Mouse (Mus musculus) embryonic facial prominence, embryonic 10.5 days (tissue): ENCODE data around the gene Cbs. TPM values are rescaled to one million over a fixed set of nuclear protein-coding genes. Genes with fewer than 3 reads are reported as not detected.
A peak's percentile ranks its signal among the peaks of the same experiment; 100 is the strongest.
"Not testable (repeated sequence)": the region's sequence is repeated elsewhere in the genome, so short reads cannot be mapped to it uniquely, and the experiment has no call there.

Source experiments
- DNase-seq: peaks from one replicate; pipeline ENCODE4 v3.0.0-alpha.2; 2017; ENCODE audit warnings: low spot score
- H3K27ac ChIP-seq: fragments of 300-500 bp; sonication (generic); replicated peaks from 2 replicates; pipeline ENCODE4 v1.5.1; 2016; ENCODE audit warnings: mild to moderate bottlenecking
- H3K27me3 ChIP-seq: fragments of 300-500 bp; sonication (generic); replicated peaks from 2 replicates; pipeline ENCODE4 v1.6.1; 2016; ENCODE audit warnings: low read depth, mild to moderate bottlenecking; ENCODE audit not compliant: poor library complexity, severe bottlenecking
- H3K36me3 ChIP-seq: fragments of 300-500 bp; sonication (generic); replicated peaks from 2 replicates; pipeline ENCODE4 v1.6.1; 2016; ENCODE audit warnings: mild to moderate bottlenecking, moderate library complexity
- H3K4me1 ChIP-seq: fragments of 300-500 bp; sonication (generic); 2 replicates; pipeline ENCODE4 v1.6.1; 2016
- H3K4me3 ChIP-seq: fragments of 300-500 bp; sonication (generic); 2 replicates; pipeline ENCODE4 v1.5.1; 2016; ENCODE audit warnings: mild to moderate bottlenecking, moderate library complexity
- H3K9me3 ChIP-seq: fragments of 300-500 bp; sonication (generic); 2 replicates; pipeline ENCODE4 v1.6.1; 2016; ENCODE audit warnings: mild to moderate bottlenecking
- WGBS: fragments of 180-500 bp; shearing (Covaris S2); methylation state at CpG from one replicate; pipeline ENCODE4 v1.1.7; 2016; 5-methylcytosine and 5-hydroxymethylcytosine counted together
- polyA plus RNA-seq: library from polyadenylated mRNA; unstranded; fragments of >200 nt; fragmentation: Nextera tagmentation; extraction: Ambion mirVana; gene quantifications from 2 replicates; pipeline ENCODE4 v1.2.1, GENCODE M21; 2016

The Cbs gene
- polyA plus RNA-seq, 1 experiment from 2014 or later: 2.5 TPM

DNA sequence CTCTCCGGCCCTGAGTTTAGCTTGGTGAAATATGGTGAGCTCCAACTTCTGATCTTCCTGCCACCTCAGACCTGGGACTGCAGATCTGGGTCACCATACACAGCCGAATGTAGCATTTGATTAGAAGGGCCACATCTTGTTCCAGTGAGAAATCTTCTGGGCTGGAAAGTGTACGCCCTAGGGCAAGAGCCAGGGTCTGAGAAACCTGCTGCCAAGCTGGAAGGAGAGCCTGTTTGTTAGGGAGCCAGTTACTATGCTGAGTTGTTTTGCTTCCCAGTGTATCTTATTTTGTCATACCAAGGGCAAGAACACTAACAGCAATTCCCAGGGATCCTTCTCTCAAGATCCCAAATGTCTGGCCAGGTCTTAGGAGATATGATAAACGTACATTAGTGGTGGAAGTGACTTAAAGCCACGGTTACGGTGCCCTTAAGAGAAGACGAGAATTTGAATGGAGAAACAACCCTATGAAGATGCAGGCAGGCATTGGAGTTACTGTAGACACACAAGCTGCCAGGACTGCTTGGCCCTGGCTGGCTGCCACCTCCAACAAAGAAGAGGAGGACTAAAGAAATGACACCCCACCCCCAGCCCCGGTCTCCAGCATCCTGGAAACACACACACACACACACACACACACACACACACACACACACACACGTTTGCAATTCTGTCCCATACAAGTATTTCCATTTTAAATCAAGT, 980 bp upstream of the Cbs start:
- DNase-seq: no peak
- Histone ChIP-seq H3K27ac (no peak overlapping the region), H3K27me3 (peaks cover 36% of the 10 kb centered on the region), H3K4me1 (peaks cover 23% of the 10 kb centered on the region), H3K4me3 (peak overlapping the region; percentile 66; the same call in 1 of the 2 replicates), H3K36me3 (no peaks in the 10 kb centered on the region), H3K9me3 (no peaks in the 10 kb centered on the region)
- 65% methylated on average over 9 of the region's 9 CpGs for WGBS

DNA sequence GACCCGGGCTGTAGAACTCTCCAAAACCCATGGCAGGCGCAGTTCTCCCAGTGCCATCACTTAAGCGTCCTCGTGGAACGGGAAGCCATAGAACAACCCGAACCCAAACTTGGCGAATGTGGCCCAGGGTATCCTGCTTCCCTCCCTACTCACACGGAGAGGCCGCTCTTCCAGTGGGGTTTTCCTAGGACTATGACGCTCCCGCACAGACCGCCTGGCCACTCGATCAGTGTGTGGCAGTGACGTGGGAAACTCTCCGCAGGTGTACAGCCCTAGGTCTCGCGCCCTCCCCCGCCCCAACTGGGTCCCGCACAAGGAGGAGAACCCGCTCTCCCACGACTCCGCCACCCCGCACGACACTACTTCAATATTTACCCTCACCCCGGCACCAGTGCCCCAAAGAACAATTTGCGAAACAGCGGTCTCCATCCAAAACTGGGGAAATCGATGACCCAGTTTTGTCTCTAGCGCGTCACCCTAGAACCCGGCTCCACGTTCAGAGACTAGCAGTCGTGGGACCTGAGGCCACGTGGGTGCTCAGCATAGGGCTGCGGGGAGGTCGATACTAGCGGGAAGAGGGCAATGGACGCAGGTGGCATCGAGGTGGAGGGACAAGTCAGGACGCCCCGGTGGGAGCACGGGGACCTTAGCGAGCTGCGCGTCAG, 629 bp downstream of the Cbs start:
- peaks cover 36% of the 10 kb centered on the region for H3K27me3 ChIP-seq
- no peaks in the 10 kb centered on the region for H3K9me3 ChIP-seq
- H3K27ac ChIP-seq: peak overlapping the region; percentile 58; the same call in 1 of the 2 replicates
- peak overlapping the region; percentile 66 for H3K4me3 ChIP-seq
- peaks cover 20% of the 10 kb centered on the region for H3K4me1 ChIP-seq
- WGBS: 5% methylated on average over 45 of the region's 45 CpGs
- no peaks in the 10 kb centered on the region for H3K36me3 ChIP-seq
- DNase-seq: no peak

DNA sequence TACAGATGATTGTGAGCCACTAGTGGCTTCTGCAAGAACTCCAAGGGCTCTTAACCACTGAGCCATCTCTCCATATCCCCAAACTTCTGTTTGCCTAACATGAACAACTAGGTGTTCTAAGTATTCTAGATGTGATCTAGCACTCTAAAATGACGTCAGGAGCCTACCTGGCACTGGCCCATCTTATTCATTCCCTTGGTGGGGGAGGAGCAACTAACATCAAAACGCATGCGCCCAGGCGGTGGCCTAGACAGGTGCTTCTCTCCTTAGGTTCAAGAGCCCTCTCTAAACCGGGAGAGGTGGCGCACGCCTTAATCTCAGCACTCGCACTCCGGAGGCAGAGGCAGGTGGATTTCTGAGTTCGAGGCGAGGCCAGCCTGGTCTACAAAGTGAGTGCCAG, 1.3 kb downstream of the Cbs start:
- 54% methylated on average over 11 of the region's 11 CpGs for WGBS
- Histone ChIP-seq H3K27ac (no peak overlapping the region), H3K9me3 (no peaks in the 10 kb centered on the region), H3K36me3 (no peaks in the 10 kb centered on the region), H3K4me1 (peaks cover 26% of the 10 kb centered on the region), H3K27me3 (peaks cover 36% of the 10 kb centered on the region), H3K4me3 (peak overlapping the region; percentile 66)
- DNase-seq: no peak

GRCm38 (mm10) chr17:31634896-31635295, 2.1 kb downstream of the Cbs start:
- no peak for DNase-seq

GRCm38 (mm10) chr17:31633007-31633406, 4.0 kb downstream of the Cbs start:
- H3K4me1 ChIP-seq: peaks cover 26% of the 10 kb centered on the region
- no peak for DNase-seq
- no peak overlapping the region for H3K4me3 ChIP-seq
- H3K9me3 ChIP-seq: no peaks in the 10 kb centered on the region
- WGBS: 83% methylated on average over 6 of the region's 6 CpGs
- peaks cover 33% of the 10 kb centered on the region for H3K27me3 ChIP-seq
- no peaks in the 10 kb centered on the region for H3K36me3 ChIP-seq
- no peak overlapping the region for H3K27ac ChIP-seq

More at GRCm38 (mm10) chr17:31634896-31635295, 2.1 kb downstream of the Cbs start:
- no peak overlapping the region for H3K27ac ChIP-seq
- H3K9me3 ChIP-seq: no peaks in the 10 kb centered on the region
- H3K27me3 ChIP-seq: peaks cover 36% of the 10 kb centered on the region
- WGBS: 74% methylated on average over 5 of the region's 5 CpGs
- H3K36me3 ChIP-seq: no peaks in the 10 kb centered on the region
- no peak overlapping the region for H3K4me3 ChIP-seq
- H3K4me1 ChIP-seq: peaks cover 26% of the 10 kb centered on the region

GRCm38 (mm10) chr17:31631081-31631800, 5.8 kb downstream of the Cbs start:
- no peaks in the 10 kb centered on the region for H3K36me3 ChIP-seq
- peaks cover 15% of the 10 kb centered on the region for H3K27me3 ChIP-seq
- H3K4me3 ChIP-seq: no peak overlapping the region
- peaks cover 10% of the 10 kb centered on the region for H3K4me1 ChIP-seq
- no peak for DNase-seq
- 0 out of 2 replicates have a peak, but pooled peaks cover 4% of the 10 kb centered on the region for H3K9me3 ChIP-seq
- no peak overlapping the region for H3K27ac ChIP-seq
- 85% methylated on average over 10 of the region's 10 CpGs for WGBS

DNA sequence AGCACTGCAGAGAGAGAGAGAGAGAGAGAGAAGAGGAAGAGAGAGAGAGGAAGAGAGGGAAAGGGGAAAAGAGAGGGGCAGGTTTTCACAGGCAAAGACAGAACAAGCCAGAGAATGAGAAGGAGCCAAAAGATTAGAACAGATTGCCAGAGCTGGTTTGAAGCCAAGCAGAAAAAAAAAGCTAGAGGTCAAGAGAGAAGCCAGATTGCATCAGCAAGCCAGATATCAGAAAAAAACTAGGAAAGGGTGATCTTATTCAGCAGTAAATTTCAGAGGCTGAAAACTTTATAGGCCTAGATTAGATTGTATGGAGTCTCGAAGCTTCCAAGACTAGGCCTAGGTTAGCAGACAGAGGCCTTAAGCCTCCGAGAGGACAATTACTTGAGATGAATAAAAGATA, 9.1 kb downstream of the Cbs start:
- Histone ChIP-seq H3K9me3 (0 out of 2 replicates have a peak, but pooled peaks cover 4% of the 10 kb centered on the region), H3K4me3 (no peak overlapping the region), H3K4me1 (peaks cover 6% of the 10 kb centered on the region), H3K27me3 (no peaks in the 10 kb centered on the region), H3K27ac (no peak overlapping the region), H3K36me3 (no peaks in the 10 kb centered on the region)
- DNase-seq: no peak
- WGBS: 88% methylated on average over 2 of the region's 2 CpGs

DNA sequence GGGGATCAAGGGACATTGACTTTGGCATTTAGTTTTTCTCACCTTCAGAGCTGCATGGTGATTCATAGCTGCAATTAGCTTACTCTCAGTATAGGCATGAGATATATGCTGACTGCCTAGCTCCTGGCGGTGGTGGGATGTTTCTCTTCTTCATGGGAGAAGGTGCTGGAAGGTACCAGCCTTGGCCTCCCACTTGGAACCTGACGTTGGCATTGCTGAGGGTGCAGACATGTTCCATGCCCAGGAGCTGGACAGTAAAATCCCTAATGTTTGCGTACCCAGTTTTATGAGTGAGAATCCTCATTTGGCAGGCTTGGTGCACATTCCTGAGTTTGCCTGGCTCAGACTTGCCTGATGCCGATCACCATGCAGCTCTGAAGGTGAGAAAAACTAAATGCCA, 13.9 kb downstream of the Cbs start:
- 92% methylated on average over 4 of the region's 4 CpGs for WGBS
- Histone ChIP-seq H3K4me1 (no peaks in the 10 kb centered on the region), H3K27ac (no peak overlapping the region), H3K9me3 (0 out of 2 replicates have a peak, but pooled peaks cover 4% of the 10 kb centered on the region), H3K27me3 (no peaks in the 10 kb centered on the region), H3K36me3 (no peaks in the 10 kb centered on the region), H3K4me3 (no peak overlapping the region)
- no peak for DNase-seq

DNA sequence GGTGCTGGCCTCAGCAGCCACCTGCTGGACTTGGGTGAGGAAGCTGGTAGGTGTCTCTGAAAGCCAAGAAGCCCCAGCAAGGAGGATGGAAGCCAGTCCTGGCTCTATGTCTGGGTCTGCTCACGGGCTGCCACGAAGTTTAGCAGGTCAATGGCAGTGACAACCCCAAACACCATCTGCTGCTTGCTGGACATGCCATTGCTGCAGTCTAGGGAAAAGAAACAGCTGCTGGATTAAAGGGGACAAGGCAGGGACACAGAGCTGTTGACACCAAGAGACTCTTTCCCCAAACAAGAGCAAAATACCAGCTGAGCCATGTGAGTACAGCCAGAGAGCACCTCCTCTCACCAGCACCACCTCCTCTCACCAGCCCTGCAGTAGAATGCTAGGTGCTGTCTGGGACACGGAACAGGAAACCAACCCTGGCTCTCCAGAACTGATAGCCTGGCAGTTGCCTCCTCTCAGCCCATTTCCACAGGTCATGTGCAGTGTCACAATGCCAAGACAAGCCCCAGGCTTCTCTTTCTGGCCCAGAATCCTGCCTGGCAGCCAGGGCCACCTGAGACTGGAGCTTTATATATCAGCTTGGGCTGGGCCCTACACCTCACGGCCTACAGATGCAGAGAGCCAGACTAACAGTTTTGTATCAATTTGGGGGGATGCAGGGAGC, 23.8 kb downstream of the Cbs start:
- Histone ChIP-seq H3K4me3 (no peak overlapping the region), H3K36me3 (no peaks in the 10 kb centered on the region), H3K27ac (no peak overlapping the region), H3K9me3 (no peaks in the 10 kb centered on the region), H3K4me1 (no peaks in the 10 kb centered on the region), H3K27me3 (no peaks in the 10 kb centered on the region)
- WGBS: 72% methylated on average over 4 of the region's 4 CpGs
- no peak for DNase-seq

GRCm38 (mm10) chr17:31609895-31610294, 27.1 kb downstream of the Cbs start:
- H3K27me3 ChIP-seq: no peaks in the 10 kb centered on the region
- no peak for DNase-seq
- H3K4me3 ChIP-seq: no peak overlapping the region
- H3K27ac ChIP-seq: no peak overlapping the region
- H3K9me3 ChIP-seq: no peaks in the 10 kb centered on the region
- H3K36me3 ChIP-seq: peaks cover 17% of the 10 kb centered on the region
- 92% methylated on average over 3 of the region's 3 CpGs for WGBS
- no peaks in the 10 kb centered on the region for H3K4me1 ChIP-seq

GRCm38 (mm10) chr17:31609173-31609572, 27.9 kb downstream of the Cbs start:
- H3K36me3 ChIP-seq: peaks cover 25% of the 10 kb centered on the region
- DNase-seq, H3K27ac ChIP-seq, H3K9me3 ChIP-seq, H3K4me1 ChIP-seq, H3K4me3 ChIP-seq, H3K27me3 ChIP-seq: not testable (repeated sequence)
- WGBS: 94% methylated on average over 3 of the region's 3 CpGs

GRCm38 (mm10) chr17:31607256-31607951, 29.6 kb downstream of the Cbs start:
- no peak overlapping the region for H3K4me3 ChIP-seq
- H3K4me1 ChIP-seq: no peaks in the 10 kb centered on the region
- 78% methylated on average over 8 of the region's 8 CpGs for WGBS
- no peaks in the 10 kb centered on the region for H3K9me3 ChIP-seq
- no peaks in the 10 kb centered on the region for H3K27me3 ChIP-seq
- no peak for DNase-seq
- no peak overlapping the region for H3K27ac ChIP-seq
- H3K36me3 ChIP-seq: peaks cover 42% of the 10 kb centered on the region
